Mouse (Mus musculus): ENCODE results near the gene Adrb1. TPM values are rescaled to one million over a fixed set of nuclear protein-coding genes. Genes with fewer than 3 reads are reported as not detected.

The Adrb1 gene
- polyA plus RNA-seq, 1 experiment from 2014 or later, result 0.36 TPM

- Histone ChIP-seq H3K27me3 (no peaks in the 10 kb centered on the region), H3K4me3 (replicated peaks) (no peak overlapping the region), H3K4me2 (no peak overlapping the region), H3K36me3 (no peaks in the 10 kb centered on the region), H3K27ac (no peak overlapping the region), H3K9ac (no peak overlapping the region), H3K4me1 (no peaks in the 10 kb centered on the region), H3K9me3 (replicated peaks) (no peaks in the 10 kb centered on the region)
- 77% methylated on average over 8 of the region's 8 CpGs for WGBS
- ATAC-seq (replicated peaks; ENCODE audit: low FRiP score), result no peak
Observed at GRCm38 (mm10) chr19:56760306-56760940, 38.4 kb downstream of the Adrb1 start.

GRCm38 (mm10) chr19:56761096-56761495, 39.1 kb downstream of the Adrb1 start:
- Histone ChIP-seq H3K27me3 (no peaks in the 10 kb centered on the region), H3K4me2 (no peak overlapping the region), H3K9me3 (replicated peaks) (no peaks in the 10 kb centered on the region), H3K4me1 (no peaks in the 10 kb centered on the region), H3K9ac (no peak overlapping the region), H3K36me3 (no peaks in the 10 kb centered on the region), H3K4me3 (replicated peaks) (no peak overlapping the region), H3K27ac (no peak overlapping the region)
- 90% methylated on average over 5 of the region's 5 CpGs for WGBS
- no peak for ATAC-seq (replicated peaks; ENCODE audit: low FRiP score)

- no peak overlapping the region for H3K27ac ChIP-seq
- H3K9ac ChIP-seq, result no peak overlapping the region
- 89% methylated on average over 2 of the region's 2 CpGs for WGBS
- H3K27me3 ChIP-seq, result no peaks in the 10 kb centered on the region
- ATAC-seq (replicated peaks; ENCODE audit: low FRiP score), result no peak
- no peak overlapping the region for H3K4me3 ChIP-seq (replicated peaks)
- no peaks in the 10 kb centered on the region for H3K9me3 ChIP-seq (replicated peaks)
- H3K4me1 ChIP-seq, result no peaks in the 10 kb centered on the region
- H3K36me3 ChIP-seq, result no peaks in the 10 kb centered on the region
- H3K4me2 ChIP-seq, result no peak overlapping the region
Observed at GRCm38 (mm10) chr19:56761727-56762126, 39.7 kb downstream of the Adrb1 start.

DNA sequence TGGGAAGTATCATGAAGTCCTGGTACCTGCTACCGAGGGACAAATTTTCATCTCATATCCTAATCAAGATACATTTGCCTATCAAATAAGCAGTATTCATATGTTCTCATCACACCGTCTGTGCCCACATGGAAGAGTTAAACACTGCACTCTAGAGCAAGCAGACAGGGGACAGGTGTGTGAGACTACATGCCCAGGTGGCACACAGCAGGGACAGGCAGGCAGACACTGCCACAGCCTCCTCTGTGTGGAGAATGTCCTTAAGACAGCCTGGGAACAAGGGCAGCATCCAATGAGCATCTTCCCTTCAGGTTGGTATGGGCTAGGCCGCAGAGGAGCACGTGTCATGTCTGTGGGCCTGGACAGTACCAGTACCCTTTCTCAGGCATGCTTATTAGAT, 40.7 kb downstream of the Adrb1 start:
- no peaks in the 10 kb centered on the region for H3K9me3 ChIP-seq (replicated peaks)
- no peak for ATAC-seq (replicated peaks; ENCODE audit: low FRiP score)
- H3K27ac ChIP-seq, result no peak overlapping the region
- H3K4me3 ChIP-seq (replicated peaks), result no peak overlapping the region
- H3K9ac ChIP-seq, result no peak overlapping the region
- 93% methylated on average over 4 of the region's 4 CpGs for WGBS
- H3K4me1 ChIP-seq, result no peaks in the 10 kb centered on the region
- H3K36me3 ChIP-seq, result no peaks in the 10 kb centered on the region
- no peak overlapping the region for H3K4me2 ChIP-seq
- no peaks in the 10 kb centered on the region for H3K27me3 ChIP-seq

DNA sequence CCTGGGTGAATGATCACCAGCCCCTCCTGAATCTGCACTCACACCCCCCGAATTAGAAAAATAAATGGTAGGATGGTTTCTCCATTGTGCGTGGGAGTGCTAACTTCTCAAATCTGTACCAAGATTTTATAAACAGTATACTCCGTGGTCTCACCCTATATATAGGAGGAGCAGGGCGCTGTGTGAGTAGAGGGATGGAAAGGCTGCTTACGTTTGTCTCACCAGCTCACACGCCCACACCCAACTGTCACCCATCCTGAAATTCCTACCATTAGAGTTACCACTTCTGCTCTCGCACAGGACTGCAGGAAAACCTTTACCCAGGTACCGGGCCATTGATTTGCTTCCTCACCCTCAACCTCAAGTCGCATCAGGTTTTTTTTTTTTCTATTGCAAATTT, 47.0 kb downstream of the Adrb1 start:
- Histone ChIP-seq H3K4me2 (no peak overlapping the region), H3K36me3 (no peaks in the 10 kb centered on the region), H3K27me3 (peaks cover 10% of the 10 kb centered on the region; the same call in 1 of the 2 replicates), H3K27ac (no peak overlapping the region), H3K4me1 (no peaks in the 10 kb centered on the region), H3K4me3 (replicated peaks) (no peak overlapping the region), H3K9me3 (replicated peaks) (no peaks in the 10 kb centered on the region), H3K9ac (no peak overlapping the region)
- ATAC-seq (replicated peaks; ENCODE audit: low FRiP score), result no peak
- 81% methylated on average over 9 of the region's 9 CpGs for WGBS

GRCm38 (mm10) chr19:56772158-56772557, 50.2 kb downstream of the Adrb1 start:
- Histone ChIP-seq H3K9me3 (replicated peaks) (no peaks in the 10 kb centered on the region), H3K9ac (no peak overlapping the region), H3K4me1 (peaks cover 19% of the 10 kb centered on the region), H3K4me2 (no peak overlapping the region), H3K36me3 (no peaks in the 10 kb centered on the region), H3K27me3 (peaks cover 40% of the 10 kb centered on the region), H3K27ac (no peak overlapping the region), H3K4me3 (replicated peaks) (no peak overlapping the region)
- WGBS, result 87% methylated on average over 7 of the region's 7 CpGs
- ATAC-seq (replicated peaks; ENCODE audit: low FRiP score), result no peak

- Histone ChIP-seq H3K4me3 (replicated peaks) (no peak overlapping the region), H3K9me3 (replicated peaks) (no peaks in the 10 kb centered on the region), H3K4me1 (peaks cover 22% of the 10 kb centered on the region), H3K36me3 (no peaks in the 10 kb centered on the region), H3K27ac (no peak overlapping the region), H3K4me2 (no peak overlapping the region), H3K27me3 (peaks cover 49% of the 10 kb centered on the region), H3K9ac (no peak overlapping the region)
- no peak for ATAC-seq (replicated peaks; ENCODE audit: low FRiP score)
- WGBS, result 76% methylated on average over 10 of the region's 10 CpGs
Observed at GRCm38 (mm10) chr19:56773393-56773971, 51.5 kb downstream of the Adrb1 start.

DNA sequence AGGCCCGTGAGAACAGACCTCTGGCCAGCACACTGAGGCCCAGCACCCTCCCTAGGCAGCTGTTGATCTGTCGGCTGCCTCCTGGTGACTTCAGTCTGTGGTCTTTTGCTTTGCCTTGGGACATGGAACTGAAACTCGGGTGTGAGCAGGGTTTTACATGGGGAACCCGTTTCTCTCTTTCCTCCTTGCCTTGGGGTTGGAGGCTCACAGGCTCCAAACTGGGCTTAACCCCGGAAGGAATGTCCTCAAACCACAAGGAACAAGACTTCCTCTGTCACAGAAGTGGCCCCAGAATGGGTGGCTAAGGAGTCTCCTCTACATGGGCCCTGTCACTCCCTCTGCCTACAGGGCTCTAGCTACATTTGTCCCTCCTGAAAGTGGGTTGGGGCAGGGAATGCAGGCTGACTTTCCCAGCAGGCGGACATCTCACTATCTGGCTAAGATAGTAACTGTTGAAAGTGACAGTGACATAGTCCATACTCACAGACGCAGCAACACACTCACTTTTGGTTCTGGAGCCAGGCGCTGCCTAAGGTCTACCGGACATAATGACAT, 52.5 kb downstream of the Adrb1 start:
- Histone ChIP-seq H3K4me2 (no peak overlapping the region), H3K27ac (no peak overlapping the region), H3K27me3 (peaks cover 49% of the 10 kb centered on the region), H3K36me3 (no peaks in the 10 kb centered on the region), H3K9ac (no peak overlapping the region), H3K4me3 (replicated peaks) (no peak overlapping the region), H3K9me3 (replicated peaks) (no peaks in the 10 kb centered on the region), H3K4me1 (peaks cover 22% of the 10 kb centered on the region)
- whole genome bisulfite sequencing, result 77% methylated on average over 9 of the region's 9 CpGs
- ATAC-seq (replicated peaks; ENCODE audit: low FRiP score), result no peak

- Histone ChIP-seq H3K36me3 (no peaks in the 10 kb centered on the region), H3K27ac (no peak overlapping the region), H3K27me3 (peaks cover 49% of the 10 kb centered on the region), H3K4me3 (replicated peaks) (peak overlapping the region; percentile 34), H3K4me2 (peak overlapping the region; percentile 73), H3K9me3 (replicated peaks) (no peaks in the 10 kb centered on the region), H3K9ac (peak overlapping the region; percentile 29; the same call in 1 of the 2 replicates), H3K4me1 (peaks cover 22% of the 10 kb centered on the region)
- ATAC-seq (replicated peaks; ENCODE audit: low FRiP score), result no peak
- WGBS, result 26% methylated on average over 24 of the region's 24 CpGs
Observed at GRCm38 (mm10) chr19:56774971-56775892, 53.2 kb downstream of the Adrb1 start.

DNA sequence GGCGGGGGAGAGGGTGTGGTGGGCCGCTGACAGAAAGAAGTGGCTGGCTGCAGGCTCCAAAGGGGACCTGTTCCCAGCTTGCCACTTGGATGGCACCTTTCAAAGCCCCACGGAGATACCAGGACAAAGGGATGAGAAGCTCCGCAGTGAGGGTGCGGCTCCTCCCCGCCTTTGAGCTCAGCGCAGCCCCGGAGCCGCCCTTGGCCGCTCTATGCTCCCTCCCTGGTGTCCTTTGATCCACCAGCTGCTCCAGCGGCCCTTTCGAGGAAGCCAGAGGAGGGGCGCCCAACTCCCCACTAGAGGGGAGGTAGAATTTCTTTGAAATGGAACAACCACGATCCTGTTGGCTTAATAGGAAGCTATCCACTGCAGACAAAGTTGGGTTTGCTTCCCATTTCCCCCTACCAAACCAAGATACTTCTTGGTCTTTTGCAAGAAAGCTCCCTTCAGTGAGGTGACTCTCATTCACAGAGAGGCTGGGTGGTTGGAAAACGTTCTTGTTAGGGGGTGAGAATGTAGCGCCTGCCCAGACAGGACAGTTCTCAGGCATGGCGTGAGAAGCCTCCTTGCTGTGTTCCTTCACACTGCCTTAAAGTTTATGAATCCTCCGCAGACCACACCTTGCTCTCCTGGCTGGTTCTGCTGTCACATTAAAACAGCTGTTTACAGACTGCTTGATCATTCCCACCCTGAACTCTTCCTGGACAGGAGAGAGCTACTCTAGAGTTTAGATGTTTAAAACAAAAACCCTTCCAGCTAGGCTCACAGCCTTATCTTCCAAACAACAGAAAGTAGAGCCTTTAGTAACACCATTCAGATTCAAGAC, 54.1 kb downstream of the Adrb1 start:
- no peaks in the 10 kb centered on the region for H3K36me3 ChIP-seq
- no peaks in the 10 kb centered on the region for H3K9me3 ChIP-seq (replicated peaks)
- peak overlapping the region; percentile 73 for H3K4me2 ChIP-seq
- H3K27ac ChIP-seq, result no peak overlapping the region
- peaks cover 49% of the 10 kb centered on the region for H3K27me3 ChIP-seq
- H3K4me1 ChIP-seq, result peaks cover 22% of the 10 kb centered on the region
- ATAC-seq (replicated peaks; ENCODE audit: low FRiP score), result no peak
- WGBS, result 4% methylated on average over 18 of the region's 18 CpGs
- H3K4me3 ChIP-seq (replicated peaks), result peak overlapping the region; percentile 34
- peak overlapping the region; percentile 29; the same call in 1 of the 2 replicates for H3K9ac ChIP-seq

- WGBS, result 22% methylated on average over 16 of the region's 16 CpGs
- Histone ChIP-seq H3K9me3 (replicated peaks) (no peaks in the 10 kb centered on the region), H3K4me2 (peak overlapping the region; percentile 30), H3K4me3 (replicated peaks) (no peak overlapping the region), H3K27me3 (peaks cover 49% of the 10 kb centered on the region), H3K27ac (no peak overlapping the region), H3K36me3 (no peaks in the 10 kb centered on the region), H3K4me1 (peaks cover 22% of the 10 kb centered on the region), H3K9ac (no peak overlapping the region)
- 0 out of 2 replicates have a peak, but pooled peaks have one; percentile 49 for ATAC-seq (replicated peaks; ENCODE audit: low FRiP score)
Observed at GRCm38 (mm10) chr19:56776719-56777382, 54.9 kb downstream of the Adrb1 start.
